Mouse (Mus musculus): Measurements from ENCODE around the gene Arpc2.

Arpc2 gene

GRCm38 (mm10) chr1:74235938-74236589 is at the start of gene Arpc2:
Gene Arpc2 (plus strand): TSS chr1:74236084.
- peak; percentile 97 to 99 for DNase-seq

GRCm38 (mm10) chr1:74190471-74190870 is 45.4 kb upstream of the Arpc2 start:
- no peak for DNase-seq

- DNase-seq: no peak
Observed at GRCm38 (mm10) chr1:74192711-74193110, 43.2 kb upstream of the Arpc2 start.

- no peak for DNase-seq
Observed at GRCm38 (mm10) chr1:74194445-74194844, 41.4 kb upstream of the Arpc2 start, which contains the start of gene Cxcr1. Gene Cxcr1 (minus strand): TSS chr1:74194631.

GRCm38 (mm10) chr1:74195961-74196360 is 39.9 kb upstream of the Arpc2 start:
- peak; percentile 40 to 67 for DNase-seq

- DNase-seq: peak; percentile 74 to 83
Observed at GRCm38 (mm10) chr1:74196621-74197419, 39.1 kb upstream of the Arpc2 start.

GRCm38 (mm10) chr1:74197726-74198470 is 38.0 kb upstream of the Arpc2 start:
- no peak for DNase-seq

GRCm38 (mm10) chr1:74199046-74199445 is 36.8 kb upstream of the Arpc2 start:
- DNase-seq: no peak

- DNase-seq: no peak
Observed at GRCm38 (mm10) chr1:74201048-74201844, 34.6 kb upstream of the Arpc2 start.

GRCm38 (mm10) chr1:74203457-74203856 is 32.4 kb upstream of the Arpc2 start:
- no peak for DNase-seq

GRCm38 (mm10) chr1:74205881-74206280 is 30.0 kb upstream of the Arpc2 start:
- peak; percentile 24 to 54 for DNase-seq

- DNase-seq: no peak
Observed at GRCm38 (mm10) chr1:74206642-74207041, 29.2 kb upstream of the Arpc2 start.

GRCm38 (mm10) chr1:74207906-74208305 is 28.0 kb upstream of the Arpc2 start:
- no peak for DNase-seq

GRCm38 (mm10) chr1:74208941-74209340 is 26.9 kb upstream of the Arpc2 start:
- DNase-seq: peak in 1 of 2 experiments; percentile 28

- DNase-seq: no peak
Observed at GRCm38 (mm10) chr1:74219922-74220321, 16.0 kb upstream of the Arpc2 start.

GRCm38 (mm10) chr1:74227317-74227716 is 8.6 kb upstream of the Arpc2 start:
- peak; percentile 61 to 71 for DNase-seq

GRCm38 (mm10) chr1:74229942-74230341 is 5.9 kb upstream of the Arpc2 start:
- DNase-seq: no peak

- DNase-seq: no peak
Observed at GRCm38 (mm10) chr1:74230992-74231391, 4.9 kb upstream of the Arpc2 start.

- DNase-seq: peak; percentile 56 to 65
Observed at GRCm38 (mm10) chr1:74236590-74237317, 870 bp downstream of the Arpc2 start.

- no peak for DNase-seq
Observed at GRCm38 (mm10) chr1:74237671-74238070, 1.8 kb downstream of the Arpc2 start.

- no peak for DNase-seq
Observed at GRCm38 (mm10) chr1:74238136-74238535, 2.3 kb downstream of the Arpc2 start.

- no peak for DNase-seq
Observed at GRCm38 (mm10) chr1:74239162-74239561, 3.3 kb downstream of the Arpc2 start.

All from kidney, postnatal 36 days (tissue).